Mouse (Mus musculus) cerebellum, postnatal 4 days (tissue): ENCODE measurements at regions not wholly inside any gene's neighbourhood (a gene's known extent, or its start where the extent isn't known, plus 50 kb on each side); places are given as distances from the start of the nearest gene placed in this dataset.

Source experiments
- DNase-seq, 2 experiments: peaks; one replicate each; pipeline ENCODE4 v3.0.0; 2022; ENCODE audit warnings: low spot score in 2 of 2, mixed read lengths in 1 of 2

- no peak for DNase-seq
Observed at GRCm38 (mm10) chr12:64393106-64393505, 81.4 kb downstream of the Fscb start.

GRCm38 (mm10) chr12:64389766-64390445 is 84.6 kb downstream of the Fscb start:
- DNase-seq, result peak in 1 of 2 experiments; percentile 1

- no peak for DNase-seq
Observed at GRCm38 (mm10) chr12:64364941-64365340, 109.5 kb downstream of the Fscb start.

- no peak for DNase-seq
Observed at GRCm38 (mm10) chr12:64361592-64362116, 112.8 kb downstream of the Fscb start.

GRCm38 (mm10) chr12:64360698-64361097 is 113.8 kb downstream of the Fscb start:
- no peak for DNase-seq

- no peak for DNase-seq
Observed at GRCm38 (mm10) chr12:64343745-64344144, 130.7 kb downstream of the Fscb start.

- no peak for DNase-seq
Observed at GRCm38 (mm10) chr12:64335167-64335566, 139.3 kb downstream of the Fscb start.
